Mouse (Mus musculus): ENCODE measurements at regions not wholly inside any gene's neighbourhood (a gene's known extent, or its start where the extent isn't known, plus 50 kb on each side); places are given as distances from the start of the nearest gene placed in this dataset.
"Not testable (repeated sequence)": the region's sequence is repeated elsewhere in the genome, so short reads cannot be mapped to it uniquely, and the experiment has no call there.

DNA sequence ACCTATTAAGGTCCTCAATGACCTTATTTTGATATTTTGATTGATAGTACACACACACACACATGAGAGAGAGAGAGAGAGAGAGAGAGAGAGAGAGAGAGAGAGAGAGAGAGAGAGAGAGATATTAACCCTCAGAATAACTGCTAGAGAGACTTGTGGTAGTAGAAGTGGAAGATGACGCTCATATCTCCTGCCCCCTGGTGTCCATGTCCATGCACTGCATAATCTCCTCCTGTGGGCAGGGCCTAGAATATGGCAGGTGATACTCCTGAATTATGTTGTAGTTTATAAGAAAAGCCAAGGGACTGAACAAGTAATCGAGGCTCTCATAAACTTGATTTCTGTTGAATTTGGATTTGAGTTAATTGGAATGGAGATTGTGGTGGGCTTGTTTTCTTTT lies 712.3 kb downstream of the Dad1 start:
- ATAC-seq (replicated peaks; ENCODE audit: low FRiP score, poor library complexity, severe bottlenecking), result not testable (repeated sequence)

DNA sequence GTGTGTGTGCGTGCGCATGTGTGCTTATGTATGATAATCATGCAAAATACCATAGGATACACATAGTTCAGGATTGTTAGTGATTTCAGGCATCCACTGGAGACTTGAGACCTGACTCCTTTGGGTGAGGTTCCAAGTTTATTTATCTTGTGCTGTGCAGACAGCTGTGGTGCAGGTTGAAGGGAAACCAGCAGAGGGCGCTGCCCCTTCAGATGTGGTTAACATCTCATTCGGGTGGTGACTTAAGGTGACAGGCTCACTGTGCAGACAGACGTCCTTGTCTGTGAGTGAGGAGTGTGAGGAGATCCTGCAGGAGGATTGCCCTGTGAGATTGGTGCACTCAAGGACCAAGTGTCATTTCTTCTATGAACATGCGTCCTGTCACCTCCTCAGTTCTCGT lies 716.0 kb downstream of the Dad1 start:
- not testable (repeated sequence) for ATAC-seq (replicated peaks; ENCODE audit: low FRiP score, poor library complexity, severe bottlenecking)

DNA sequence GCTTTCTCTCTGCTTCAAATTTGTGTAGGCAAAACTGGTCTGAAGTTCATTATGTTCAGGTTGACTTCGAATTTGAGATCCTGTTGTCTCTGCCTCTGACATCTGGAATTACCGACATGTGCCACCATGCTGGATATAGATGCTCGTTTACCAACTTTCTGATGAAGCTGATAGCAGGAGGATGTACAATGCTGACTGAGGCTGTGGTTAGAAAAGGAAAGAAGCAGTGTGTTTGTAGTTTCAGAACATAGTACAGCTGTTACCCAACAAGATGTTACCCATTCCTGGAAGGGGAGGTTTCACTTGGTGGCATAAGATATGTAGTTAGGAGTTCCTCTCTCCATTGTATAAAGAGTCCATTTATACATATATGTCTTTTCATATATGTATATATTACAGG lies 730.5 kb downstream of the Dad1 start:
- not testable (repeated sequence) for ATAC-seq (replicated peaks; ENCODE audit: low FRiP score, poor library complexity, severe bottlenecking)

DNA sequence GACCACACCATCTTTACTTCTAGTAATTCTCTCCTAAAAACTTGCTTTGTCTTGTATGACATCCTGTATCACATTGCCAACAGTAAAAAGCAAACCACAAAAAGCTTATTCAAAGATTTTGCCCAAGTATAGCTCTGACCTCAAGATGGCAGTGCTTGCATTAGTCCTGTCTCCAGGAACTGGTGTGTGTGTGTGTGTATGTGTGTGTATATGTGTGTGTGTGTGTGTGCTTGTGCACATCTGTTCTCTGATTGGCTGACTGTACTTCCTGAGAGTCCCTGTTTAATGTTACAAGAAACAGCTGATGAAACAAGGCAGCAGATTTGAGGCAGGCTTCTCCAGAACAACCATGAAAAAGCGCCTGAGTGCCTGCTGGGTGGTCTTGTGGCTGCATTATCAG lies 735.0 kb downstream of the Dad1 start:
- ATAC-seq (replicated peaks; ENCODE audit: low FRiP score, poor library complexity, severe bottlenecking), result not testable (repeated sequence)

DNA sequence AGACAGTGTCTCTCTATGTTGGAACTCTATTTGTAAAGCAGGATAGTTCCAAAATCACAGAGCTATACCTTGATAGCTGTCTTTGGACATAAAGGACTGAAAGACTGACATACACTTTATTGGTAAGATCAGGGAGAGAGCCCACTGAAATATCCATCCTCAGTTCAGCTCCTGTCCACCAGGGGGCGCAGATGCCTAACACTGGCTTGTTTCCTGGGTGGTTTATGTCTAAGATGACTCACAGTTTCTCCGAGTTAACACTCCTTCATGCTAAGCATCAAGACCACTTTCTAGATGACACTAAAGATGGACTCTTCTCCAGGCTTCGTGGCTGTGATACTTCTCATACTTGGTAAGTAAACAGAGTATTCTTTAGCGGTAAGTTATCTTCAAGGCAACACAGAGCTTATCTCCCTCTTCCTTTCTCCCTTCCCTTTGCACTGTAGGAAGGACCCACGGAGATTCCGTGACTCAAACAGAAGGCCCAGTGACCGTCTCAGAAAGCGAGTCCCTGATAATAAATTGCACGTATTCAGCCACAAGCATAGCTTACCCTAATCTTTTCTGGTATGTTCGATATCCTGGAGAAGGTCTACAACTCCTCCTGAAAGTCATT lies 737.2 kb downstream of the Dad1 start:
- peak; percentile 76; the same call in 1 of the 2 replicates for ATAC-seq (replicated peaks; ENCODE audit: low FRiP score, poor library complexity, severe bottlenecking)

DNA sequence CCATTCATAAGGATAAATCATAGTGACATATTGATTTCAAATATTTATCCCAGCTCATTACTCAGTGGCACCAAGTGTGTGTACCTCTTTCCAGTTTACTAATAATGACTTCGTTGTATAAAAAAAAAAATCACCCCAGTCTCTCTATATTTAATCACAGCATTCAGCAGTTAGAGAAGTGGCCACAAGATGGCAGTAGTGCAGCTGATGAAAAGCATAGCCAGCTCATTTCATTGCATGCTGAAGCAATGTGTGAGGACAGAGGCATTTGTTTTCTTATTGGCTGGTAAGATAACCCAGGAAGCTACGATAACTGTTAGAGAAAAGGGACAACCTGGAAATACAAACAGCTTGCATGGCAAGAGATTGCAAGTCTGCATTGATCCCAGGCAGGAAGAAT lies 748.5 kb downstream of the Dad1 start:
- not testable (repeated sequence) for ATAC-seq (replicated peaks; ENCODE audit: low FRiP score, poor library complexity, severe bottlenecking)

DNA sequence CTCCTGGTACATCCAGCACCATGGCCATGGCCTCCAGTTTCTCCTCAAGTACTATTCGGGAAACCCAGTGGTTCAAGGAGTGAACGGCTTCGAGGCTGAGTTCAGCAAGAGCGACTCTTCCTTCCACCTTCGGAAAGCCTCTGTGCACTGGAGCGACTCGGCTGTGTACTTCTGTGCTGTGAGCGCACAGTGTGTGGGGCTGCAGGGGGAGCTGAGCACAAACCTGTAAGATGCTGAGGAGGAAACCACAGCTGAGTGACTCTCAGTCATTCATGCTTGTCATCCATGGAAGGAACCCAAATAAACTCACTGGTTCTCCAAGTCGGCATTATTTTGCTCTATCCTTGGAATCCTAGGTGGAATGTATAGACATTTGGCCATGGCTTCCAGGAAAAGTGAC lies 765.5 kb downstream of the Dad1 start:
- not testable (repeated sequence) for ATAC-seq (replicated peaks; ENCODE audit: low FRiP score, poor library complexity, severe bottlenecking)

DNA sequence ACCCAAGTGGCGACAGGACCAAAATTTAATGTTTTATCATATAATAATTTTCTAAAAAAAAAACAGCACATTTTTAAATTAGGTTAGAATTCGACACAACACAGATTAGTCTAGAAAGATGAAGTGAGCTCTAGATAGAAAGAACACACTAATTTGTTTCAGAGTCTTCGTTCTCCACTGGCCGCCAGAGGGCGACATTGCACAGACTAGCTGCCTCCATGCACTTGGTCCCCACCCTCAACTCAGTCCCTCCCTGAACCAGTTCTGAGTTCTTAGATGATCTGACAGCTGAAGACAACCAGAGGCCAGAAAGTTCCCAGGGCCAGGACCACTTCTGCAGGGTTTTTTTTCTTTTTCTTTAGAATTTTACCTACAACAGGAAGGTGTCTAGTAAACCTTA lies 766.3 kb downstream of the Dad1 start:
- not testable (repeated sequence) for ATAC-seq (replicated peaks; ENCODE audit: low FRiP score, poor library complexity, severe bottlenecking)

DNA sequence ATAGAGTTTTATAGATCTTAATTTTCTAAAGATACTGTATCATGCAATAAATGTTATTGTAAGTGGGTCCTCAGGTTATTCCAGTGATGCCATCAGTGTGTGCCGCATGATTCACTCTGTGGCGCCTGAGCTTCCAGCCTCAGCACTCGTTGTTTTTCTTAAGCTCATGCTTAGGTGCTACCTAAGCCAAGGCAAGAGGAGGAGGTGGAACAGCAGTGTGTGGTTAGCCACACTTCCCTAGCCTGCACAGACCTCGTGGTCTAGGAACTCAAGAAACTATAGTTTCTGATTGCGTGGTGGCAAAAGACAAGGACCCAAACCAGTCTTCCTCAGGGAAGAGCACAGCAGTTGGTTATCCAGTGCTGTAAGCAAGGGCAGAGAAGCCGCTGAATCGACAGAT lies 779.7 kb downstream of the Dad1 start:
- not testable (repeated sequence) for ATAC-seq (replicated peaks; ENCODE audit: low FRiP score, poor library complexity, severe bottlenecking)

DNA sequence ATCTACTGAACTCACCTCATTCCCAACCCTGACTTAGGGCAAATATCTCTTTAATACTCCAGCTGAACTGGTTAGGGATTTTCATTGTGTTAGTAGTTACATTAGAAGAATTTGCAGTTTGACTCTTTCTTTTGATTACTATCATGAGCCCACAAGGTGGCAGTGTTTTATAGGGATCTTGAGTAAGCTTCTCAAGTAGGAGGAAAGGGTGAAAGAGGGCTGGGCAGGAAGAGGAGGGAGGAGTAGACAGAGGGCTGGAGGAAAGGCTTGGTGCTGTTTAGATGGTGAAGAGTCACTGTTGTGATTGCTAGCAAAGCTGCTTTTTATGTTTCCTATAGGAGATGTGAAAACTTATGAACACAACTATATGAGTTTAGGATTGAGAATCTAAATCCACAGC lies 793.1 kb downstream of the Dad1 start:
- ATAC-seq (replicated peaks; ENCODE audit: low FRiP score, poor library complexity, severe bottlenecking), result not testable (repeated sequence)

DNA sequence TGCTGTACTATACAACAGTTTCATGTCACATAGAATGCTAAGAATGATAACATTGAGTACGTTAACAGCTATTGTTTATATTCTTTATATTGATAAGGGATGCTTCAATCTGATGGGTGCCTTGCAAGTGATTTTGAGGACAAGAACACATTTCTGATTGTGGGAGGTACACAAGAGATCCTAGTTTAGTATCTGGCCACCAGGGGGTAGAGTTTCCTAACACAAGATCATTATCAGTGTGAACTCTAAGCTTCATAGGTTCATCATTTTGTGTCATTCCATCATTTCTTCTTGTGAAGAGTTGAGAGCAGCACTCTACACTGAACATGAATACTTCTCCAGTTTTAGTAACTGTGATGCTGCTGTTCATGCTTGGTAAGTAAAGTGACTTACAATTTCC lies 799.9 kb downstream of the Dad1 start:
- no peak for ATAC-seq (replicated peaks; ENCODE audit: low FRiP score, poor library complexity, severe bottlenecking)

DNA sequence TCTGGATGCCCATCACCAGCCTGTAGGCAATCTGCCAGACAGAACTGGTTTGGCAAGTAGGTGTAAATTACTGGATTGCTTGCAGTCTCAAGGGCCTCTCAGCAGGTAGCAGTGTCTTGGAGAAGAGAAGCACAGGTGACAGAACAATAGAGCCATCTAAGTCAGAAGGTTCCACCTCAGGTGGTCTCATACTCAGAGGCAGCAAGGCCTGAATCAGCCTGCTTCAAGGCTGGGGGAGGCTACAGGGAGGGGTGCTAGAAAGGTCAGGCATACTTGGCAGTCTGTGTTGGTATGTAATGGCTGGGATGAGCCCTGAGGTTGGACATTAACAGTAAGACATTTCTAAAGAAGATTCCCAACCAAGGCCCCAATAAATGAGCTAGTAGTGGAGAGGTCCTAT lies 814.3 kb downstream of the Dad1 start:
- ATAC-seq (replicated peaks; ENCODE audit: low FRiP score, poor library complexity, severe bottlenecking), result not testable (repeated sequence)

DNA sequence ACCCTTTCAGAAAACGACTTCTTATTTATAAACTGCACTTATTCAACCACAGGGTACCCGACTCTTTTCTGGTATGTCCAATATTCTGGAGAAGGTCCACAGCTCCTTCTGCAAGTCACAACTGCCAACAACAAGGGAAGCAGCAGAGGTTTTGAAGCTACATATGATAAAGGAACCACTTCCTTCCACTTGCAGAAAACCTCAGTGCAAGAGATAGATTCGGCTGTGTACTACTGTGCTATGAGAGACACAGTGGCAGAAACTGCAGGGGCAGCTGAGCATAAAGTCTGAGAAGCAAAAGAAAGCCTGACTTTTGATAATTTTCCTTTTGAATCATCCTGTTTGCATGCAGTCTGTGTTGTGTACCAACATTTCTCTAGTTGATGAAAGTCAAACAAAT lies 823.8 kb downstream of the Dad1 start:
- not testable (repeated sequence) for ATAC-seq (replicated peaks; ENCODE audit: low FRiP score, poor library complexity, severe bottlenecking)

DNA sequence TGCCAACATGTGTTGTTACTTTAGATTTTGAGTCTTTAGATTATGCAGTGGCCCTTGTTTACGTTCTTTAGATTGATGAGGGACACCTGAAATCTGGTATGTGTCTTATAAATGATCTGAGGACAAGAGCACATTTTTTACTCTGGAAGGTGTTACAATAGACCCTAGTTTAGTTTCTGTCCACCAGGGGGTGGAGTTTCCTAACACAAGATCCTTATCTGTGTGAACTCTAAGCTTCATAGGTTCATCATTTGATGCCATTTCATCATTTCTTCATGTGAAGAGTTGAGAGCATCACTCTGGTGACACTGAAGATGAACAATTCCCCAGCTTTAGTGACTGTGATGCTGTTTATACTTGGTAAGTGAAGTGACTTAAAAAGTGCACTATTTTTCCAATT lies 825.5 kb downstream of the Dad1 start:
- ATAC-seq (replicated peaks; ENCODE audit: low FRiP score, poor library complexity, severe bottlenecking), result not testable (repeated sequence)

DNA sequence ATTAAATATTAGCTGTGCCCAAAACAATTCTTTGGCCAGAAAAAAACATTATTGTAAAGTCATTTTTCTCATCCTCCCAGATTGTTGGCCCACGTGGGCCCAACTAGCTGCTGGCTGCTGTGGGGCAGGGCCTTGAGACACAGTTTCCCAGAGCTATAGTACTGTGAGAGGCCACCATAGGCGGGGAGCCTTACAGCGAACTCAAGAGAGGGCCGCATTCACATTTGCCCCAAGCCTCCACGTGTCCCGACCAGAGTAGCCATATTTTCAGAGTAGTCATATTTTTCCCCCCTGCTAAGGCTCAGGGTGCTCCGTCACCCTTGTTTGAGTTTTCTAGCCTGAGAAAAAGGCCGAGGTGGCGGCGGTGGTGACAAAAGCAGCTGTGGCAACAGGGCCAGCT lies 826.3 kb downstream of the Dad1 start:
- ATAC-seq (replicated peaks; ENCODE audit: low FRiP score, poor library complexity, severe bottlenecking), result not testable (repeated sequence)

DNA sequence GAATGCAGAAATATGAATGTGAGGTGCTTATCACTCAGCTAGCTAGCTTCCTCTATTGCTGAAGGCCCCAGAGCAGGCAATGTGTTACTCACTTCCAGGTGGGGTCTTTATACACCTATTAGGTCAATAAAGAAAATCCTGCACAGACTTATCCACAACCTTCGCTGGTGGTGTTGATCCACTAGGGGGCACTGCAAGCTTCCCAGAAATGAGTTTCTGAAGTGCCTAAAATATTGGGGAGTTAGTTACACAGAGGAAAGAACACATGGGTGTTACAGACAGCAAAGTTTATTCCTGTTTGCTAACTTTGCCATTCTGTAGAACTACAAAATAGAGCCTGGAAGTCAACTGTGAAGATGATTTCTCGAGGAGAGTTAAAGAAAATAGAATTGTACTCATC lies 836.9 kb downstream of the Dad1 start:
- not testable (repeated sequence) for ATAC-seq (replicated peaks; ENCODE audit: low FRiP score, poor library complexity, severe bottlenecking)

DNA sequence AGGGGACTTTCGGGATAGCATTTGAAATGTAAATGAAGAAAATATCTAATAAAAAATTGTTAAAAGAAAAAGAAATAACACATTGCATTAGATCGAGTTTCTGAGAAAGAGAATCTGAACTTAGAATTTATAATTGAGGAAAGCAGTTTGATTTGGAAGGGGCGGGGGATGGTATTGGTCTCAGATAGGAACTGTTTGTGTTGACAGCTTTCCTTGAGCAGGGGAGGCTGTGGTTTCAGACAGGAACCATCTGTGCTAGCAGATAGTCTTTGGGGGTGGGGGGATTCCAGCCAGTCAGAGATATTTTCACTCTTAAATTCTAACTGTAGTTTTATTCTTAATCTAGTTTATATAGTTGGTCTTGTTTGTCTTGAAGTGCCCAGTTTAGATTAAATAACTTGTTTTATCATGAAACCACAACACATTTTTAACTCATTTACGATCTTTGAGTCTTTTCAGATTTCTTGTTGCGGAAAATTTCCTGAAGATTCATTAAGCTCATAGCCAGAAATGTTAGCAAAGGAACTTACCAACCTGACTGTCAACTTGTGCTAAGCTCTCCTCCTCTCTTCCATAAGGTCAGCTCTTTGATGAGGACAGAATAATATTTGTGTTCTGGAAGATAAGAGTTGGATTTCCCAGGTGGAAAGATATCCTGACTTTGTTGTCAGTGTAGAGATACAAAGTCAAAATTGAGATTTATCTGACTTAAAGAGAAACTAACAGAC lies 846.2 kb downstream of the Dad1 start:
- not testable (repeated sequence) for ATAC-seq (replicated peaks; ENCODE audit: low FRiP score, poor library complexity, severe bottlenecking)

DNA sequence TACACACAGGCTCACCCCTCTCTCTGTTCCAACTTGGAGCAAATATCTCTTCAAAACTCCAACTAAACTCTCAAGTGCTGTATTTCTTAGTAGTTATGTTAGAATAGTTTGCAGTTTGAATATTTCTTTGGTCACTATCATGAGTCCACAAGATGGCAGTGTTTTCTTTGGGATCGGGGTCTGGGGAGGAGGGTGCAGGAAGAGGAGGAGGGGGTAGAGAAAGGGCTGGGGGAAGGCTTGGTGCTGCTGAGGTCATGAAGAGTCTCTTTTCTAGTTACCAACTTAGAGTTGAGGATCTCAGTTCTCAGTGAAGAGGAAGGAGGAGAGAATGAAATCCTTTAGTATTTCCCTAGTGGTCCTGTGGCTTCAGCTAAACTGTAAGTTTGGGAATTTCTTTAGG lies 863.6 kb downstream of the Dad1 start:
- not testable (repeated sequence) for ATAC-seq (replicated peaks; ENCODE audit: low FRiP score, poor library complexity, severe bottlenecking)

DNA sequence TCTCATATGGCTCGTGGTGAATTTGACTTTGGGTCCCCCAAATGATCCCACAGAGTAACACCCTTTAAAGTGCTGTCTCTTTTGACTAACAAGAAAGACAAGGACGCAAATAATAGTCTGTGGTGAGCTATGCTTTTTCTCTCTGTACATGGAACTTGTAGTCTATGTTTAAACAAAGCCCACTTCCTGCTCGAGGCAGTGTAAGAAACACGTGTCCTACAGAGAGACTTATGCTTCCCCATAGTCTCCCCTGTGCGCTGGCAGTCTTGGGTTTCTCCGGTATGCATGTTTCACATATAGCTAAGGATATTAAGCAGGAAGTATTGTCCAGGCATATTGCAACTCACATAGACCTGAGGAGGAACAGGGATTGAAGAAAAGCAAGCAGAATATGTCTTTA lies 879.0 kb upstream of the Olfr1507 start:
- ATAC-seq (replicated peaks; ENCODE audit: low FRiP score, poor library complexity, severe bottlenecking), result 0 out of 2 replicates have a peak, but pooled peaks have one; percentile 20

DNA sequence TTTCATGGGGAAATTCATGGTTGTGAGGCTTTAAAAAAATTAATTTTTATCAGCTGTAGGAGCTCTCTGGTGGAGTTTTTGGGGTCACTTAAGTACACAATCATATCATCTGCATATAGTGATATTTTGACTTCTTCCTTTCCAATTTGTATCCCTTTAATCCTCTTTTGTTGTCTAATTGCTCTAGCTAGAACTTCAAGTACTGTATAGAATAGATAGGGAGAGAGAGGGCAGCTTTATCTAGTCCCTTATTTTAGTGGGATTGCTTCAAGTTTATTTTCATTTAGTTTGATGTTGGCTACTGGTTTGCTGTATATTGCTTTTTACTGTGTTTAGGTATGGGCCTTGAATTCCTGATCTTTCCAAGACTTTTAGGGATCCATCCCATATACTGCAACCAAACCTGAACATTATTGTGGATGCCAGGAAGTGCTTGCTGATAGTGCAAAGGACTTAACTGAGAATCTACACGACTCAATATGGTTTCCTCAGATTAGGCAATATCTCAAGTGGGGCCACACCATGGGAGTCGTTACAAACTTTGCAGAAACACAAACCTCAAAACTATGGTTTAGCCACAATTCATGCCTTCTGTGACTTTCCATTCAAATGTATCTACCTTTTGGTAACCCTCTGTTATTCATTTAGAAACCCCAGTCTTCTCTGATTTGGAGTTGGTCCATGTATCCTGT lies 878.4 kb upstream of the Olfr1507 start:
- ATAC-seq (replicated peaks; ENCODE audit: low FRiP score, poor library complexity, severe bottlenecking), result peak; percentile 68; the same call in 1 of the 2 replicates

DNA sequence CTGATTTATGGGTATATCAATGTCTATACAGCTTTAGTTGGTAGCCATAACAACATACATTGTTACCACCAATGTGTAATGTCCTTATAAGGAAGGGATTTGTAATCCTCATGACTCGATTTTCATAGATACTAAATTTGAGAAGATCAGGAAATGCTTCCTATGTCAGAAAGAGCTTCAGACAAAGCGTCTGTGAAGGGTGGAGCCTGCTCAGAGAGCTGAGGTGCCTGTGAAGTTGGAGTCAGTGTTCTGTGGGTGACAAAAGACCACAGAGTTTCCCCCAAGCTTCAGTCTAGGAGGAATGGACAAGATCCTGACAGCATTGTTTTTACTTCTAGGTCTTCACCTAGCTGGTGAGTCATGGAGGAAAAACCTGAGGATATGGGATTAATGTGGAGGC lies 874.2 kb upstream of the Olfr1507 start:
- no peak for ATAC-seq (replicated peaks; ENCODE audit: low FRiP score, poor library complexity, severe bottlenecking)
